Comparison of ENCODE assay signal across 22 mouse cellular contexts in genomic region chr16:11051134-11051533, GRCm38 (mm10).
"Had no signal": no experiment of that assay in that cellular context is flagged by ENCODE, and none has a peak within 500 bp of the region (broad histone marks: within the 10 kb centered on the region; RNA-seq: fewer than 3 reads in every experiment).

No protein-coding gene starts in this region.

- H3K4me2 ChIP-seq: hindbrain, embryonic 15.5 days; liver, embryonic 11.5 days; liver, embryonic 15.5 days; lung, embryonic 15.5 days; midbrain, embryonic 13.5 days; neural tube, embryonic 13.5 days had no signal

- H3K9me3 ChIP-seq: hindbrain, embryonic 15.5 days; liver, embryonic 15.5 days; lung, embryonic 15.5 days; megakaryocyte, embryonic 14.5 days; midbrain, embryonic 10.5 days; midbrain, embryonic 13.5 days; neural tube, embryonic 13.5 days had no signal

- H3K4me3 ChIP-seq: hindbrain, embryonic 15.5 days; left cerebral cortex, adult 2 months; liver, embryonic 15.5 days; lung, embryonic 15.5 days; megakaryocyte, embryonic 14.5 days; midbrain, embryonic 10.5 days; midbrain, embryonic 13.5 days; myocyte; neural tube, embryonic 13.5 days had no signal

- H3K4me1 ChIP-seq: hindbrain, embryonic 15.5 days; liver, embryonic 15.5 days; midbrain, embryonic 10.5 days; midbrain, embryonic 13.5 days; neural tube, embryonic 13.5 days had no signal

- H3K9ac ChIP-seq: hindbrain, embryonic 15.5 days; liver, embryonic 15.5 days; lung, embryonic 15.5 days; midbrain, embryonic 13.5 days; neural tube, embryonic 13.5 days had no signal

- DNase-seq: layer of hippocampus, postnatal 36 days; lung, adult 18-20 months; lung, postnatal 10 days; lung, postnatal 36 days; right cerebral cortex, adult 18-20 months; right cerebral cortex, postnatal 14 days; right cerebral cortex, postnatal 4 days; thymus, adult 2 months; thymus, postnatal 14 days had no signal

- H3K27ac ChIP-seq: hindbrain, embryonic 15.5 days; liver, embryonic 15.5 days; lung, embryonic 15.5 days; midbrain, embryonic 10.5 days; midbrain, embryonic 13.5 days; neural tube, embryonic 13.5 days; stomach, postnatal 0 days had no signal

- ATAC-seq: intestine, postnatal 0 days; midbrain, embryonic 13.5 days; midbrain, embryonic 16.5 days had no signal

- H3K27me3 ChIP-seq: hindbrain, embryonic 15.5 days; liver, embryonic 15.5 days; lung, embryonic 15.5 days; midbrain, embryonic 13.5 days; neural tube, embryonic 13.5 days had no signal

- H3K36me3 ChIP-seq: hindbrain, embryonic 15.5 days; liver, embryonic 15.5 days; lung, embryonic 15.5 days; midbrain, embryonic 10.5 days; midbrain, embryonic 13.5 days; neural tube, embryonic 13.5 days had no signal
